ENCODE assay signal across 33 mouse cellular contexts in genomic region chr16:96774245-96774644, GRCm38 (mm10).
"Had no signal": no experiment of that assay in that cellular context is flagged by ENCODE, and none has a peak within 500 bp of the region (broad histone marks: within the 10 kb centered on the region; RNA-seq: fewer than 3 reads in every experiment).

No protein-coding gene starts in this region.

- H3K9me3 ChIP-seq: heart, embryonic 12.5 days; heart, embryonic 13.5 days; heart, embryonic 15.5 days; hindbrain, embryonic 10.5 days; hindbrain, embryonic 13.5 days; hindbrain, embryonic 15.5 days; intestine, embryonic 15.5 days; kidney, embryonic 15.5 days had no signal

- DNase-seq: heart, postnatal 10 days; heart, postnatal 14 days; heart, postnatal 36 days; heart, postnatal 4 days; kidney, adult 11 months; kidney, adult 18-20 months; kidney, adult 2 months; kidney, adult 8-10 months; kidney, adult 9 months; kidney, postnatal 10 days; kidney, postnatal 14 days; kidney, postnatal 25 days; kidney, postnatal 36 days; kidney, postnatal 4 days; layer of hippocampus, adult 9-11 months; layer of hippocampus, postnatal 36 days had no signal

- H3K27ac ChIP-seq: heart, embryonic 13.5 days; heart, embryonic 15.5 days; hindbrain, embryonic 10.5 days; hindbrain, embryonic 13.5 days; hindbrain, embryonic 14.5 days; hindbrain, embryonic 15.5 days; hindbrain, postnatal 0 days; intestine, embryonic 15.5 days; kidney, embryonic 15.5 days; kidney, postnatal 0 days; layer of hippocampus, adult 2 months; left cerebral cortex, adult 2 months had no signal

- H3K4me1 ChIP-seq: heart, embryonic 12.5 days; heart, embryonic 13.5 days; heart, embryonic 15.5 days; intestine, embryonic 15.5 days; kidney, embryonic 15.5 days had no signal

- H3K4me3 ChIP-seq: heart, embryonic 12.5 days; heart, embryonic 13.5 days; heart, embryonic 15.5 days; hindbrain, embryonic 10.5 days; hindbrain, embryonic 13.5 days; hindbrain, embryonic 15.5 days; intestine, embryonic 15.5 days; kidney, embryonic 15.5 days; layer of hippocampus, adult 2 months; left cerebral cortex, adult 2 months had no signal

- H3K4me2 ChIP-seq: heart, embryonic 12.5 days; heart, embryonic 13.5 days; heart, embryonic 15.5 days; hindbrain, embryonic 13.5 days; hindbrain, embryonic 14.5 days; hindbrain, embryonic 15.5 days; intestine, embryonic 15.5 days; kidney, embryonic 15.5 days had no signal

- H3K9ac ChIP-seq: heart, embryonic 12.5 days; heart, embryonic 13.5 days; heart, embryonic 15.5 days; hindbrain, embryonic 13.5 days; hindbrain, embryonic 14.5 days; hindbrain, embryonic 15.5 days; intestine, embryonic 15.5 days; kidney, embryonic 15.5 days had no signal

- H3K36me3 ChIP-seq: heart, embryonic 12.5 days; heart, embryonic 13.5 days; heart, embryonic 15.5 days; hindbrain, embryonic 10.5 days; hindbrain, embryonic 15.5 days; intestine, embryonic 15.5 days; kidney, embryonic 15.5 days had no signal

- ATAC-seq: hindbrain, embryonic 16.5 days; hindbrain, postnatal 0 days; inflammation-experienced regulatory T-cells, adult 6 months; intestine, embryonic 15.5 days; intestine, embryonic 16.5 days; intestine, postnatal 0 days had no signal

- H3K27me3 ChIP-seq: heart, embryonic 12.5 days; heart, embryonic 13.5 days; heart, embryonic 15.5 days; hindbrain, embryonic 13.5 days; hindbrain, embryonic 15.5 days; intestine, embryonic 15.5 days; kidney, embryonic 15.5 days had no signal
